14 mouse cellular contexts compared by ENCODE assay signal in the genomic region with DNA sequence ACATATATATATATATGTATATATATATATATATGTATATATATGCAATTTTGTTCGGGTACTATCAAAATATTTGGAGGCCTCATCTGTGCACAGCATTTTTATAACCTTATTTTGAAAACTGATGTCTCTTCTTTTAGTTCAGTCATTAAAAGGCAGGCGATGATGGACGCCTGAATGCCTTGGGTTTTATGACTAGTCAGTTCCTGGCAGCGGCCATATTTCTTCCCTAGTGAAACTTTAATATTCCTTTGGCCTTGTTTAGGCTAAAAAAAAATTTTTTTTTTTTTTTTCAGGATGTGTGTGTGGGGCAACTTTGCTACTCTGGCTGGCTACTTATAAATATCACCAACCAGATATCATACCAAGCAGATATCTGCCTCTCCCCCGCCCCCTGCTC.
DNase-seq lines count a peak whose midpoint lies in the region; ATAC-seq and TF ChIP-seq lines count a peak whose summit lies in the region.
"Had no signal": no experiment of that assay in that cellular context is flagged by ENCODE, and none has a peak within 500 bp of the region (broad histone marks: within the 10 kb centered on the region; RNA-seq: fewer than 3 reads in every experiment).

No protein-coding gene starts in this region.

- no peak overlapping the region for H3K4me2 ChIP-seq in kidney, embryonic 16.5 days (replicated peaks; ENCODE audit: low read depth, low read length)
- H3K4me2 ChIP-seq in embryonic facial prominence, embryonic 13.5 days: no peak overlapping the region
- no peak overlapping the region for H3K4me2 ChIP-seq in limb, embryonic 14.5 days (replicated peaks; ENCODE audit: low read depth, low read length, severe bottlenecking)
- H3K4me2 ChIP-seq in midbrain, embryonic 14.5 days (ENCODE audit: low read length): no peak overlapping the region

- H3K27me3 ChIP-seq in kidney, embryonic 16.5 days (ENCODE audit: insufficient read depth, low read length): no peaks in the 10 kb centered on the region
- no peaks in the 10 kb centered on the region for H3K27me3 ChIP-seq in embryonic facial prominence, embryonic 10.5 days (replicated peaks; ENCODE audit: low read depth, poor library complexity, severe bottlenecking)
- no peaks in the 10 kb centered on the region for H3K27me3 ChIP-seq in embryonic facial prominence, embryonic 13.5 days
- no peaks in the 10 kb centered on the region for H3K27me3 ChIP-seq in limb, embryonic 14.5 days (ENCODE audit: control insufficient read depth, insufficient read depth, low read length)
- no peaks in the 10 kb centered on the region for H3K27me3 ChIP-seq in midbrain, embryonic 14.5 days (ENCODE audit: control insufficient read depth, insufficient read depth, low read length)
- H3K27me3 ChIP-seq: forebrain, embryonic 12.5 days; hindbrain, embryonic 15.5 days; neural tube, embryonic 13.5 days had no signal

- no peak for DNase-seq in kidney, postnatal 36 days
- no peak for DNase-seq in embryonic facial prominence, embryonic 10.5 days (ENCODE audit: low spot score)
- DNase-seq in limb, embryonic 14.5 days (ENCODE audit: low spot score): peak; percentile 61
- DNase-seq in midbrain, embryonic 14.5 days: no peak
- no peak for DNase-seq in layer of hippocampus, adult 11-12 months (ENCODE audit: low spot score)
- DNase-seq: cerebellum, adult 9-11 months; heart, adult 2 months; heart, postnatal 10 days; thymus, adult 18-20 months had no signal

- no peaks in the 10 kb centered on the region for H3K36me3 ChIP-seq in kidney, embryonic 16.5 days (ENCODE audit: insufficient read depth, low read length)
- no peaks in the 10 kb centered on the region for H3K36me3 ChIP-seq in embryonic facial prominence, embryonic 10.5 days (replicated peaks)
- H3K36me3 ChIP-seq in embryonic facial prominence, embryonic 13.5 days: no peaks in the 10 kb centered on the region
- no peaks in the 10 kb centered on the region for H3K36me3 ChIP-seq in limb, embryonic 14.5 days (ENCODE audit: control insufficient read depth, insufficient read depth, low read length)
- no peaks in the 10 kb centered on the region for H3K36me3 ChIP-seq in midbrain, embryonic 14.5 days (ENCODE audit: control insufficient read depth, insufficient read depth, low read length)
- H3K36me3 ChIP-seq: forebrain, embryonic 12.5 days; hindbrain, embryonic 15.5 days; neural tube, embryonic 13.5 days had no signal

- no peak for TF ChIP-seq POLR2A in limb, embryonic 14.5 days (IDR thresholded peaks at IDR 0.05; ENCODE audit: borderline replicate concordance, extremely low read depth, insufficient read depth, insufficient read length)

- H3K9ac ChIP-seq in kidney, embryonic 16.5 days (replicated peaks; ENCODE audit: low read length): no peak overlapping the region
- no peak overlapping the region for H3K9ac ChIP-seq in embryonic facial prominence, embryonic 13.5 days
- no peak overlapping the region for H3K9ac ChIP-seq in limb, embryonic 14.5 days (ENCODE audit: low read depth, low read length, severe bottlenecking)
- no peak overlapping the region for H3K9ac ChIP-seq in midbrain, embryonic 14.5 days (replicated peaks; ENCODE audit: low read length)
- H3K9ac ChIP-seq: forebrain, embryonic 12.5 days; hindbrain, embryonic 15.5 days; neural tube, embryonic 13.5 days had no signal

- H3K4me3 ChIP-seq in kidney, embryonic 16.5 days (ENCODE audit: low read length): no peak overlapping the region
- H3K4me3 ChIP-seq in embryonic facial prominence, embryonic 10.5 days: no peak overlapping the region
- H3K4me3 ChIP-seq in embryonic facial prominence, embryonic 13.5 days: no peak overlapping the region
- H3K4me3 ChIP-seq in limb, embryonic 14.5 days (replicated peaks; ENCODE audit: low read length): no peak overlapping the region
- H3K4me3 ChIP-seq in midbrain, embryonic 14.5 days (replicated peaks; ENCODE audit: low read depth, low read length): no peak overlapping the region
- H3K4me3 ChIP-seq: forebrain, embryonic 12.5 days; hindbrain, embryonic 15.5 days; neural tube, embryonic 13.5 days had no signal

- H3K4me1 ChIP-seq in kidney, embryonic 16.5 days (ENCODE audit: insufficient read depth, low read length): peaks cover 43% of the 10 kb centered on the region
- H3K4me1 ChIP-seq in embryonic facial prominence, embryonic 10.5 days: peaks cover 48% of the 10 kb centered on the region
- H3K4me1 ChIP-seq in embryonic facial prominence, embryonic 13.5 days: peaks cover 37% of the 10 kb centered on the region
- H3K4me1 ChIP-seq in limb, embryonic 14.5 days (ENCODE audit: control insufficient read depth, insufficient read depth, low read length): peaks cover 29% of the 10 kb centered on the region
- peaks cover 16% of the 10 kb centered on the region for H3K4me1 ChIP-seq in midbrain, embryonic 14.5 days (ENCODE audit: control insufficient read depth, insufficient read depth, low read length)

- H3K9me3 ChIP-seq in kidney, embryonic 16.5 days (ENCODE audit: low read length): no peaks in the 10 kb centered on the region
- no peaks in the 10 kb centered on the region for H3K9me3 ChIP-seq in embryonic facial prominence, embryonic 10.5 days
- H3K9me3 ChIP-seq in embryonic facial prominence, embryonic 13.5 days: no peaks in the 10 kb centered on the region
- H3K9me3 ChIP-seq in limb, embryonic 14.5 days (ENCODE audit: control insufficient read depth, low read length): no peaks in the 10 kb centered on the region
- H3K9me3 ChIP-seq in midbrain, embryonic 14.5 days (ENCODE audit: control insufficient read depth, low read length): no peaks in the 10 kb centered on the region
- H3K9me3 ChIP-seq: forebrain, embryonic 12.5 days; hindbrain, embryonic 15.5 days; neural tube, embryonic 13.5 days had no signal

- ATAC-seq in kidney, embryonic 16.5 days (ENCODE audit: low FRiP score, low TSS enrichment): no peak
- no peak for ATAC-seq in embryonic facial prominence, embryonic 13.5 days (ENCODE audit: insufficient number of reproducible peaks, insufficient read depth, low FRiP score, low TSS enrichment, low read depth)
- ATAC-seq in limb, embryonic 14.5 days (ENCODE audit: low FRiP score, low read depth): peak; percentile 14; the same call in 1 of the 2 replicates
- no peak; the same call in 1 of the 2 replicates for ATAC-seq in midbrain, embryonic 14.5 days (ENCODE audit: low FRiP score, low TSS enrichment)

- 54% methylated on average over 5 of the region's 5 CpGs for WGBS in kidney, embryonic 16.5 days
- WGBS in embryonic facial prominence, embryonic 10.5 days: 86% methylated on average over 5 of the region's 5 CpGs
- 46% methylated on average over 5 of the region's 5 CpGs for WGBS in embryonic facial prominence, embryonic 13.5 days
- 16% methylated on average over 5 of the region's 5 CpGs for whole genome bisulfite sequencing in limb, embryonic 14.5 days
- 87% methylated on average over 5 of the region's 5 CpGs for WGBS in midbrain, embryonic 14.5 days

- peak overlapping the region; percentile 54 for H3K27ac ChIP-seq in kidney, embryonic 16.5 days (ENCODE audit: low read length)
- H3K27ac ChIP-seq in embryonic facial prominence, embryonic 10.5 days (replicated peaks): peak overlapping the region; percentile 21; the same call in 1 of the 2 replicates
- peak overlapping the region; percentile 88 for H3K27ac ChIP-seq in embryonic facial prominence, embryonic 13.5 days
- peak overlapping the region; percentile 66; the same call in 1 of the 2 replicates for H3K27ac ChIP-seq in limb, embryonic 14.5 days (replicated peaks; ENCODE audit: low read depth, low read length)
- no peak overlapping the region for H3K27ac ChIP-seq in midbrain, embryonic 14.5 days (replicated peaks; ENCODE audit: low read depth, low read length)
